Mouse (Mus musculus) CH12.LX (cell line): Measurements from ENCODE around the gene Spata21. TPM values are rescaled to one million over a fixed set of nuclear protein-coding genes. Genes with fewer than 3 reads are reported as not detected.

Experiments
- DNase-seq: peaks from one replicate; pipeline ENCODE4 v3.0.0-alpha.2; 2013; ENCODE audit errors: extremely low read depth
- H3K27ac ChIP-seq: 2 replicates; pipeline ENCODE4 v1.5.1; 2012; ENCODE audit warnings: low read depth, mild to moderate bottlenecking, control low read depth, moderate library complexity; ENCODE audit not compliant: insufficient read depth
- H3K27me3 ChIP-seq: replicated peaks from 2 replicates; pipeline ENCODE3; 2012; ENCODE audit warnings: inconsistent platforms
- H3K36me3 ChIP-seq, 2 experiments: replicated peaks in 1 of 2; 2 replicates each; pipeline versions ENCODE3 to v1.6.1; 2012; ENCODE audit warnings: inconsistent platforms in 1 of 2, low read length in 1 of 2, mild to moderate bottlenecking in 1 of 2, mixed read lengths in 1 of 2, moderate library complexity in 1 of 2; ENCODE audit not compliant: control insufficient read depth in 1 of 2, insufficient read depth in 1 of 2
- H3K4me1 ChIP-seq, 2 experiments: 2 replicates each; pipeline ENCODE4 v1.6.1; 2012; ENCODE audit warnings: inconsistent platforms in 1 of 2, moderate library complexity in 1 of 2; ENCODE audit not compliant: insufficient read depth in 2 of 2, control insufficient read depth in 1 of 2
- H3K4me2 ChIP-seq: 2 replicates; pipeline ENCODE4 v1.6.1; 2012; ENCODE audit warnings: low read depth, mild to moderate bottlenecking, control low read depth; ENCODE audit not compliant: poor library complexity, insufficient read depth, severe bottlenecking
- H3K4me3 ChIP-seq, 3 experiments: fragments of 150-350 bp in 1 of 3; sonication (generic) in 1 of 3; replicated peaks in 1 of 3; 2 replicates each; pipeline versions ENCODE3 to v1.5.1; 2011 to 2012; ENCODE audit warnings: low read depth in 2 of 3, low read length in 2 of 3, mild to moderate bottlenecking in 2 of 3, moderate library complexity in 2 of 3, control low read depth in 1 of 3, improper control_type of control experiment in 1 of 3, inconsistent platforms in 1 of 3, mixed read lengths in 1 of 3; ENCODE audit not compliant: poor library complexity in 1 of 3
- H3K79me2 ChIP-seq: replicated peaks from 2 replicates; pipeline ENCODE4 v1.6.1; 2012; ENCODE audit warnings: mild to moderate bottlenecking, moderate library complexity; ENCODE audit not compliant: control insufficient read depth, poor library complexity, insufficient read depth, severe bottlenecking; ENCODE audit errors: extremely low read depth
- H3K9ac ChIP-seq: 2 replicates; pipeline ENCODE4 v1.6.1; 2012; ENCODE audit warnings: low read depth, mild to moderate bottlenecking, control low read depth, moderate library complexity; ENCODE audit not compliant: insufficient read depth
- H3K9me3 ChIP-seq: replicated peaks from 2 replicates; pipeline ENCODE3; 2012; ENCODE audit warnings: low read length, inconsistent platforms, mixed read lengths
- CHD2 ChIP-seq: IDR thresholded peaks from 2 replicates; pipeline ENCODE4 v1.6.1; 2011; ENCODE audit warnings: low read length, improper control_type of control experiment
- CTCF ChIP-seq, 2 experiments: IDR thresholded peaks in 1 of 2; conservative IDR thresholded peaks in 1 of 2; 2 replicates each; pipeline ENCODE4 v1.5.1; 2011 to 2012; ENCODE audit warnings: low read depth in 2 of 2, low read length in 2 of 2, improper control_type of control experiment in 1 of 2, inconsistent platforms in 1 of 2, mild to moderate bottlenecking in 1 of 2, moderate library complexity in 1 of 2
- EP300 ChIP-seq: IDR thresholded peaks from 2 replicates; pipeline ENCODE4 v1.6.1; 2011; ENCODE audit warnings: low read length, improper control_type of control experiment
- ETS1 ChIP-seq: conservative IDR thresholded peaks from 2 replicates; pipeline ENCODE4 v1.6.1; 2012; ENCODE audit warnings: low read depth, mild to moderate bottlenecking, inconsistent platforms, low read length, improper control_type of control experiment, moderate library complexity
- IRF4 ChIP-seq: IDR thresholded peaks from 2 replicates; pipeline ENCODE4 v1.6.1; 2014; ENCODE audit warnings: low read depth, mild to moderate bottlenecking, inconsistent platforms, low read length, improper control_type of control experiment
- JUN ChIP-seq: IDR thresholded peaks from 2 replicates; pipeline ENCODE4 v1.6.1; 2011; ENCODE audit warnings: low read depth, mild to moderate bottlenecking, low read length, improper control_type of control experiment, moderate library complexity; ENCODE audit not compliant: insufficient read depth
- KAT2A ChIP-seq: IDR thresholded peaks from 2 replicates; pipeline ENCODE4 v1.6.1; 2012; ENCODE audit warnings: low read length, improper control_type of control experiment, inconsistent platforms; ENCODE audit not compliant: insufficient replicate concordance
- MAFK ChIP-seq: IDR thresholded peaks from 2 replicates; pipeline ENCODE4 v1.6.1; 2011; ENCODE audit warnings: low read length, improper control_type of control experiment; ENCODE audit not compliant: insufficient replicate concordance
- MAX ChIP-seq: IDR thresholded peaks from 2 replicates; pipeline ENCODE4 v1.6.1; 2011; ENCODE audit warnings: low read length, improper control_type of control experiment
- MAZ ChIP-seq: IDR thresholded peaks from 2 replicates; pipeline ENCODE4 v1.6.1; 2012; ENCODE audit warnings: low read depth, mild to moderate bottlenecking, inconsistent platforms, low read length, improper control_type of control experiment, moderate library complexity
- MXI1 ChIP-seq: IDR thresholded peaks from 2 replicates; pipeline ENCODE4 v1.6.1; 2011; ENCODE audit warnings: mild to moderate bottlenecking, low read depth, low read length, improper control_type of control experiment
- NRF1 ChIP-seq: IDR thresholded peaks from 2 replicates; pipeline ENCODE4 v1.6.1; 2014; ENCODE audit warnings: low read depth, mild to moderate bottlenecking, inconsistent platforms, low read length, improper control_type of control experiment, moderate library complexity
- PAX5 ChIP-seq: IDR thresholded peaks from 2 replicates; pipeline ENCODE4 v1.6.1; 2012; ENCODE audit warnings: low read length, inconsistent platforms, mixed read lengths
- POLR2AphosphoS2 ChIP-seq: IDR thresholded peaks from 2 replicates; pipeline ENCODE4 v1.6.1; 2011; ENCODE audit warnings: low read depth, low read length, improper control_type of control experiment
- TCF12 ChIP-seq: IDR thresholded peaks from 2 replicates; pipeline ENCODE4 v1.6.1; 2014; ENCODE audit warnings: low read depth, mild to moderate bottlenecking, inconsistent platforms, low read length, improper control_type of control experiment
- USF2 ChIP-seq: conservative IDR thresholded peaks from 2 replicates; pipeline ENCODE4 v1.6.1; 2011; ENCODE audit warnings: low read depth, low read length, improper control_type of control experiment
- dilution Hi-C: fragments of 300-500 bp; cut with MboI; formaldehyde crosslinking; loops from 2 replicates; pipeline ENCODE4 v1.14.3; 2020; ENCODE audit warnings: low sequenced_read_pairs; ENCODE audit not compliant: extremely low pct_unique_long_range_greater_than_20kb, extremely low pct_ligation_motif_present
- in situ Hi-C: fragments of 300-500 bp; cut with MboI; formaldehyde crosslinking; loops from 3 replicates; pipeline ENCODE4 v1.14.3; 2019; ENCODE audit warnings: low sequenced_read_pairs, low pct_ligation_motif_present, low pct_unique_long_range_greater_than_20kb, mixed read lengths
- polyA plus RNA-seq: library from polyadenylated mRNA; unstranded; fragments of >175 nt; gene quantifications from 2 replicates; pipeline ENCODE4 v1.2.1, GENCODE M21; 2012; ENCODE audit warnings: low read depth; ENCODE audit not compliant: insufficient read length
- total RNA-seq, 2 experiments: library from RNA; depleted of rRNA; stranded (reverse); fragments of 300-350 nt in 1 of 2; fragments of >200 nt in 1 of 2; gene quantifications; 2 replicates each; pipeline ENCODE4 v1.2.3; 2012 to 2014

The Spata21 gene
- not detected in 2 replicates for total RNA-seq (2012; rRNA removed)
- total RNA-seq (2014; rRNA removed) = not detected in 2 replicates
- polyA plus RNA-seq = not detected in 2 replicates

- Histone ChIP-seq H3K9me3 (peaks cover 11% of the 10 kb centered on the region), H3K36me3 (no peaks in the 10 kb centered on the region), H3K4me1 (no peaks in the 10 kb centered on the region), H3K27ac (no peak within 1 kb of the TSS), H3K9ac (no peak within 1 kb of the TSS), H3K79me2 (no peaks in the 10 kb centered on the region), H3K4me3 (no peak within 1 kb of the TSS), H3K27me3 (peaks cover 40% of the 10 kb centered on the region), H3K4me2 (no peak within 1 kb of the TSS)
- in situ Hi-C loops (no loop called here), dilution Hi-C loops (no loop called here)
- TF ChIP-seq EP300 (no peak), PAX5 (no peak), ETS1 (no peak), MAZ (no peak), POLR2AphosphoS2 (no peak), NRF1 (no peak), IRF4 (no peak), JUN (no peak), MXI1 (no peak), KAT2A (no peak), MAFK (no peak), TCF12 (no peak), CTCF (conservative IDR thresholded peaks at IDR 0.05 in 1 of 2, IDR thresholded peaks at IDR 0.05 in 1 of 2; ENCODE audit: low read depth in 2 of 2, low read length in 2 of 2) (no peak)
- DNase-seq = no peak
These were observed at the start of gene Spata21 for GRCm38 (mm10) chr4:141088033-141088432. Gene Spata21 (plus strand): TSS chr4:141088333.

- H3K79me2 ChIP-seq = no peaks in the 10 kb centered on the region
- peaks cover 3 to 64% of the 10 kb centered on the region in 2 experiments for H3K36me3 ChIP-seq
- TF ChIP-seq MAX = no peak
- no peak for TF ChIP-seq CHD2
- TF ChIP-seq USF2 = no peak
- no peak overlapping the region for H3K9ac ChIP-seq
- no peaks in the 10 kb centered on the region for H3K27me3 ChIP-seq
- no peaks in the 10 kb centered on the region for H3K9me3 ChIP-seq
- no peak overlapping the region for H3K27ac ChIP-seq
- H3K4me2 ChIP-seq = no peak overlapping the region
- H3K4me1 ChIP-seq = no peaks in the 10 kb centered on the region
- in situ Hi-C loops = no loop called here
- no peak overlapping the region for H3K4me3 ChIP-seq
- dilution Hi-C loops = no loop called here
- no peak for DNase-seq
These were observed 47.0 kb upstream of the Spata21 start for GRCm38 (mm10) chr4:141041117-141041516.
